Mouse (Mus musculus) B cell, adult (primary cell): ENCODE data around the gene Olfr507. TPM values are rescaled to one million over a fixed set of nuclear protein-coding genes. Genes with fewer than 3 reads are reported as not detected.

ENCODE experiments used
- total RNA-seq: library from RNA; stranded (reverse); gene quantifications from 4 replicates; pipeline ENCODE4 v1.2.4, GENCODE M21; 2023; ENCODE audit not compliant: inconsistent age

The Olfr507 gene
- total RNA-seq = not detected in 4 replicates

DNA sequence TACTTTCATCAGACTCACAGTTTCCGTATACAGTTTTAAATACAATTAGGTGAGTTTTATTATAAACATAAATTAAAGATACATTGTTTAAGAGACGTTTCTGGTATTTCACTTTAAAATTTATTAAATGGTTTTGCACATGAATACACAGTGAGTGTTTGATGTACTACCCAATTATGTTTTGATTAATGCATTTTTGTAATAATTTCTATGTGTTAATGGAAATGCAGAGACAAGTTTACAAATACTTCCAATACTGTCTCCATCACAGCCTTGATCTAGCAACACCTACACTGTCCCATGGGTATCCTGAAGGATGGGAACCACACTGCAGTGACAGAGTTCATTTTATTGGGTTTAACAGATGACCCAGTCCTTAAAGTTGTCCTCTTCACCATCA lies at the start of gene Olfr507:
TSS of gene Olfr507 (plus strand) at position 301 of the 400 bp plus-strand sequence.

DNA sequence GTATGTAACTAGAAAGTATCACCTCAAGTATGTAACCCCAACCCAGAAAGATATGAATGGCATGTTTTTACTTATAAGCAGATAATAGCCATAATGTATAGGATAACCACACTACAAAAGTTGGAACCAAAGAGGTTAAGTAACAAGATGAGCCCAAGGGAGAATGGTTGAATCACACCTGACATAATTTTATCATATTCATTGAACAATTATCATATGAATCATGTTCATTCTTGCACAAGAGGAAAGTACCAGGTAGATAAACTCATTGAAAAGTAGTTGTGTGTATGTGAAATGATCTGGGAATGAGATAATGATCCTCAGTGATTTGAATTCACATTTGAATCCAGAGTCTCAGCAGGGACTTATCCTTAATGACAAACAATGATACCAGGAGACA lies 11.1 kb upstream of the Olfr507 start, which contains the start of gene Olfr506:
TSS of gene Olfr506 (plus strand) at position 301 of the 400 bp plus-strand sequence.

DNA sequence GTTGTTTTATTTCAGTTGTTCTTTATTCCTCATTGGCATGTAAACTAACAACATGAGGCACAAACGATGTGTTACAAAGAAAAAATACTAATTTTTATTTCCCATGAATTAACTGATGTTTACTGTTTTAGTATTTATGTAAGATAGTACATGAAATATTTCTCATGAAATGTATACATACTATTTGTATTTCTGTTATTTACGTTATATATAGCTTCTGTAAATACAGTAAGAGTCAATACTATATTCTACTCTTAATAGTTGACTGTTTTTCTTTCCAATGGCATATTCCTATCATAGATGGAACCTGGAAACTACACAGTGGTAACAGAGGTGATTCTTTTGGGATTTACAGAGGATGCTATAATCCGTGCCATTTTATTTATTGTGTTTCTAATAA lies 8.1 kb downstream of the Olfr507 start, which contains the start of gene Olfr508:
TSS of gene Olfr508 (plus strand) at position 301 of the 400 bp plus-strand sequence.

DNA sequence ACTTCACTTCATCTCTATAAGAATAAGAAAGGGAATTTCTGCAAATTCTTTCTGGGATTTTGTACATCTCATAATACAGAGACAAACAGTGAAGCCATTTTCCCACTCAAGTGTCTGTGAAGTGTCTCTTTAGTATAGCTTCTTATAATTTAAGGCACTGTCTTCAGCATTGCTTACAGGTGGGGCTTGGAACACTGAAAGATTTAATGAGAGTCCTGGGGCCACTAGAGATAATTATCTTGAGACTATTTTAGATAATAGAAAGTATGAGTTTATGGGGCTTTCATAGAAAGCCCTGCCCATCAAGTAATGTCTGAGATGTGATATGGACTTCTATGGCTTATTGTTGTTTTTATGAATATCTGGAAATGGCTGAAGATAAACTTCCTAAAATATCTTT lies 30.2 kb downstream of the Olfr507 start, which contains the start of gene Olfr509:
TSS of gene Olfr509 (minus strand) at position 101 of the 400 bp plus-strand sequence.

DNA sequence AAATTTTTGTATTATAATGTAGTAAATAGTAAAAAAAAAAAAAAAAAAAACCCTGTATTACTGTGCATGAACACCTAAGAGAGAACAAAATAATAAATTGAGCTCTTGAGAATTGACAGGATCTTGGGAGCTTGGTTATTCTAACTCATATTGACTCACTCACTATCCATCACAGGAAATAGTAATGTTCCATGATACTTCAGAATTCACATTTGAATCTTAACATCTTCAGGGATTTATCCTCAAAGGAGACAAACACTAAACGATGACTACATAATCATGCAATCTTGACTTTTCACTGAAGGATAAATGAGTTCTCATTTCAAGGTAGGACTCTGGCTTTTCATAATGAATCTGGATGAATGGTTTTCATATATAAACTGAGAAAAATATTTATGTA lies 44.5 kb downstream of the Olfr507 start, which contains the start of gene Olfr510:
TSS of gene Olfr510 (plus strand) at position 301 of the 400 bp plus-strand sequence.

Other genes starting within 250 kb of the Olfr507 start
- not detected in 4 replicates for gene Olfr495, start 228.6 kb upstream of the Olfr507 start, total RNA-seq
- not detected in 4 replicates for gene Olfr497, start 201.4 kb upstream of the Olfr507 start, total RNA-seq
- not detected in 4 replicates for gene Olfr498, start 156.5 kb upstream of the Olfr507 start, total RNA-seq
- gene Olfr502, start 96.7 kb upstream of the Olfr507 start, total RNA-seq = not detected in 4 replicates
- gene Olfr503, start 77.3 kb upstream of the Olfr507 start, total RNA-seq = not detected in 4 replicates
- not detected in 4 replicates for gene Olfr504, start 56.0 kb upstream of the Olfr507 start, total RNA-seq
- not detected in 4 replicates for gene Olfr506, start 11.0 kb upstream of the Olfr507 start, total RNA-seq
- gene Olfr508, start 8.2 kb downstream of the Olfr507 start, total RNA-seq = not detected in 4 replicates
- not detected in 4 replicates for gene Olfr509, start 30.1 kb downstream of the Olfr507 start, total RNA-seq
- gene Olfr510, start 44.6 kb downstream of the Olfr507 start, total RNA-seq = not detected in 4 replicates
- gene Olfr512, start 91.5 kb downstream of the Olfr507 start, total RNA-seq = not detected in 4 replicates
- gene Olfr513, start 129.2 kb downstream of the Olfr507 start, total RNA-seq = not detected in 4 replicates
- gene Olfr514, start 204.2 kb downstream of the Olfr507 start, total RNA-seq = not detected in 4 replicates
- not detected in 4 replicates for gene Olfr516, start 228.7 kb downstream of the Olfr507 start, total RNA-seq